Mouse (Mus musculus) megakaryocyte, embryonic 14.5 days (primary cell): ENCODE measurements around the gene Ifngr1. TPM values are rescaled to one million over a fixed set of nuclear protein-coding genes. Genes with fewer than 3 reads are reported as not detected.

Experiments
- H3K27me3 ChIP-seq: replicated peaks from 2 replicates; pipeline ENCODE3; 2012; ENCODE audit warnings: inconsistent platforms
- H3K36me3 ChIP-seq: replicated peaks from 2 replicates; pipeline ENCODE3; 2012; ENCODE audit warnings: low read length, inconsistent platforms, mixed read lengths
- H3K4me1 ChIP-seq: 2 replicates; pipeline ENCODE4 v1.6.1; 2012; ENCODE audit warnings: inconsistent platforms
- H3K4me3 ChIP-seq: replicated peaks from 2 replicates; pipeline ENCODE3; 2012; ENCODE audit warnings: moderate library complexity, mild to moderate bottlenecking, inconsistent platforms
- H3K9me3 ChIP-seq: 2 replicates; pipeline ENCODE4 v1.6.1; 2012; ENCODE audit warnings: inconsistent platforms
- FLI1 ChIP-seq: IDR thresholded peaks from 2 replicates; pipeline ENCODE4 v1.6.1; 2012; ENCODE audit warnings: low read length, inconsistent platforms, mixed read lengths
- GATA1 ChIP-seq: IDR thresholded peaks from 3 replicates; pipeline ENCODE4 v1.6.1; 2012; ENCODE audit warnings: mixed read lengths, low read length, inconsistent platforms, borderline replicate concordance
- polyA plus RNA-seq: library from polyadenylated mRNA; stranded (reverse); fragments of >175 nt; gene quantifications from 2 replicates; pipeline ENCODE4 v1.2.3, GENCODE M21; 2012; ENCODE audit warnings: low replicate concordance; ENCODE audit not compliant: insufficient read depth

The Ifngr1 gene
- polyA plus RNA-seq, 1 experiment = 7.1 TPM

GRCm38 (mm10) chr10:19584846-19585245, 6.9 kb upstream of the Ifngr1 start:
- Histone ChIP-seq H3K36me3 (no peaks in the 10 kb centered on the region), H3K4me1 (peaks cover 68% of the 10 kb centered on the region), H3K9me3 (no peaks in the 10 kb centered on the region; the same call in 1 of the 2 replicates), H3K4me3 (no peak overlapping the region), H3K27me3 (no peaks in the 10 kb centered on the region)
- no peak for TF ChIP-seq FLI1
- no peak for TF ChIP-seq GATA1

- H3K36me3 ChIP-seq = no peaks in the 10 kb centered on the region
- no peak overlapping the region for H3K4me3 ChIP-seq
- no peaks in the 10 kb centered on the region for H3K27me3 ChIP-seq
- H3K4me1 ChIP-seq = peaks cover 78% of the 10 kb centered on the region
- TF ChIP-seq GATA1 = no peak
- H3K9me3 ChIP-seq = no peaks in the 10 kb centered on the region; the same call in 1 of the 2 replicates
Measured at GRCm38 (mm10) chr10:19585860-19586259, 5.9 kb upstream of the Ifngr1 start.

- peaks cover 79% of the 10 kb centered on the region for H3K4me1 ChIP-seq
- no peaks in the 10 kb centered on the region for H3K27me3 ChIP-seq
Measured at GRCm38 (mm10) chr10:19587281-19587680, 4.5 kb upstream of the Ifngr1 start.

GRCm38 (mm10) chr10:19589626-19590025, 2.1 kb upstream of the Ifngr1 start:
- Histone ChIP-seq H3K4me1 (peaks cover 78% of the 10 kb centered on the region), H3K36me3 (peaks cover 4% of the 10 kb centered on the region), H3K4me3 (peak overlapping the region; percentile 50), H3K27me3 (no peaks in the 10 kb centered on the region), H3K9me3 (no peaks in the 10 kb centered on the region; the same call in 1 of the 2 replicates)
- TF ChIP-seq FLI1 (no peak), GATA1 (no peak)

More at GRCm38 (mm10) chr10:19587281-19587680, 4.5 kb upstream of the Ifngr1 start:
- Histone ChIP-seq H3K4me3 (no peak overlapping the region), H3K9me3 (no peaks in the 10 kb centered on the region; the same call in 1 of the 2 replicates), H3K36me3 (no peaks in the 10 kb centered on the region)
- TF ChIP-seq FLI1 (no peak), GATA1 (no peak)

- no peaks in the 10 kb centered on the region for H3K27me3 ChIP-seq
- TF ChIP-seq FLI1 (no peak), GATA1 (no peak)
- H3K36me3 ChIP-seq = peaks cover 7% of the 10 kb centered on the region
- H3K4me1 ChIP-seq = peaks cover 70% of the 10 kb centered on the region
- no peaks in the 10 kb centered on the region; the same call in 1 of the 2 replicates for H3K9me3 ChIP-seq
- peak overlapping the region; percentile 97 for H3K4me3 ChIP-seq
Measured at GRCm38 (mm10) chr10:19591286-19591640, 486 bp upstream of the Ifngr1 start.

- Histone ChIP-seq H3K9me3 (no peaks in the 10 kb centered on the region), H3K36me3 (peaks cover 16% of the 10 kb centered on the region), H3K4me1 (peaks cover 65% of the 10 kb centered on the region), H3K27me3 (no peaks in the 10 kb centered on the region), H3K4me3 (peak overlapping the region; percentile 97)
- TF ChIP-seq GATA1 (no peak), FLI1 (no peak)
Measured at GRCm38 (mm10) chr10:19592556-19592955, 807 bp downstream of the Ifngr1 start.

- H3K9me3 ChIP-seq = no peaks in the 10 kb centered on the region
- no peaks in the 10 kb centered on the region for H3K27me3 ChIP-seq
- H3K4me1 ChIP-seq = peaks cover 60% of the 10 kb centered on the region
- TF ChIP-seq GATA1 = no peak
- no peak for TF ChIP-seq FLI1
- H3K4me3 ChIP-seq = peak overlapping the region; percentile 83
- peaks cover 22% of the 10 kb centered on the region for H3K36me3 ChIP-seq
Measured at GRCm38 (mm10) chr10:19593296-19593695, 1.5 kb downstream of the Ifngr1 start.

GRCm38 (mm10) chr10:19594201-19594905, 2.6 kb downstream of the Ifngr1 start:
- TF ChIP-seq FLI1 (no peak), GATA1 (no peak)

GRCm38 (mm10) chr10:19596866-19597265, 5.1 kb downstream of the Ifngr1 start:
- H3K9me3 ChIP-seq = peaks cover 4% of the 10 kb centered on the region
- H3K4me1 ChIP-seq = peaks cover 50% of the 10 kb centered on the region
- TF ChIP-seq FLI1 (no peak), GATA1 (no peak)
- H3K27me3 ChIP-seq = no peaks in the 10 kb centered on the region
- H3K36me3 ChIP-seq = peaks cover 47% of the 10 kb centered on the region
- peak overlapping the region; percentile 66 for H3K4me3 ChIP-seq

More at GRCm38 (mm10) chr10:19594201-19594905, 2.6 kb downstream of the Ifngr1 start:
- H3K4me3 ChIP-seq = peak overlapping the region; percentile 83
- H3K4me1 ChIP-seq = peaks cover 67% of the 10 kb centered on the region
- H3K36me3 ChIP-seq = peaks cover 32% of the 10 kb centered on the region
- no peaks in the 10 kb centered on the region for H3K27me3 ChIP-seq
- no peaks in the 10 kb centered on the region for H3K9me3 ChIP-seq

- Histone ChIP-seq H3K27me3 (no peaks in the 10 kb centered on the region), H3K4me3 (no peak overlapping the region), H3K36me3 (peaks cover 60% of the 10 kb centered on the region), H3K4me1 (peaks cover 43% of the 10 kb centered on the region), H3K9me3 (peaks cover 9% of the 10 kb centered on the region)
- no peak for TF ChIP-seq GATA1
- TF ChIP-seq FLI1 = no peak
Measured at GRCm38 (mm10) chr10:19598091-19598490, 6.3 kb downstream of the Ifngr1 start.
